Mouse (Mus musculus) spleen, postnatal 14 days (tissue): Measurements from ENCODE around the gene Olig1.
"Not testable (repeated sequence)": the region's sequence is repeated elsewhere in the genome, so short reads cannot be mapped to it uniquely, and the experiment has no call there.

Experiments
- DNase-seq, 2 experiments: peaks; one replicate each; pipeline ENCODE4 v3.0.0; 2021 to 2022; ENCODE audit warnings: low spot score in 2 of 2

Gene Olig1

GRCm38 (mm10) chr16:91246292-91246691 is 23.3 kb upstream of the Olig1 start:
- no peak for DNase-seq

GRCm38 (mm10) chr16:91255419-91256164 is 14.0 kb upstream of the Olig1 start:
- not testable (repeated sequence) for DNase-seq

GRCm38 (mm10) chr16:91258956-91259355 is 10.6 kb upstream of the Olig1 start:
- DNase-seq, result no peak

GRCm38 (mm10) chr16:91260861-91261260 is 8.7 kb upstream of the Olig1 start:
- DNase-seq, result no peak

- no peak for DNase-seq
These were observed 6.9 kb upstream of the Olig1 start for GRCm38 (mm10) chr16:91262467-91263220.

GRCm38 (mm10) chr16:91265972-91266371 is 3.6 kb upstream of the Olig1 start:
- no peak for DNase-seq

GRCm38 (mm10) chr16:91268724-91269452 is 684 bp upstream of the Olig1 start:
- no peak for DNase-seq

GRCm38 (mm10) chr16:91270212-91270971 is 820 bp downstream of the Olig1 start:
- DNase-seq, result no peak

GRCm38 (mm10) chr16:91270982-91271549 is 1.5 kb downstream of the Olig1 start:
- no peak for DNase-seq

GRCm38 (mm10) chr16:91271634-91272033 is 2.1 kb downstream of the Olig1 start:
- DNase-seq, result no peak

- no peak for DNase-seq
These were observed 10.9 kb downstream of the Olig1 start for GRCm38 (mm10) chr16:91280516-91280915.

GRCm38 (mm10) chr16:91292080-91292479 is 22.5 kb downstream of the Olig1 start:
- DNase-seq, result no peak

- DNase-seq, result no peak
These were observed 23.3 kb downstream of the Olig1 start for GRCm38 (mm10) chr16:91292719-91293333.

- DNase-seq, result no peak
These were observed 28.2 kb downstream of the Olig1 start for GRCm38 (mm10) chr16:91297726-91298125.

GRCm38 (mm10) chr16:91299412-91299811 is 29.8 kb downstream of the Olig1 start:
- no peak for DNase-seq

GRCm38 (mm10) chr16:91300641-91301441 is 31.3 kb downstream of the Olig1 start:
- no peak for DNase-seq

GRCm38 (mm10) chr16:91301454-91301853 is 31.9 kb downstream of the Olig1 start:
- no peak for DNase-seq

GRCm38 (mm10) chr16:91303776-91304709 is 34.5 kb downstream of the Olig1 start:
- no peak for DNase-seq
